Mouse (Mus musculus): ENCODE measurements around the gene Klhl11. TPM values are rescaled to one million over a fixed set of nuclear protein-coding genes. Genes with fewer than 3 reads are reported as not detected.

Klhl11 gene
- polyA plus RNA-seq (2011; ENCODE audit: insufficient read length, low read depth, missing spikeins): 20.9 and 21.4 TPM in 2 replicates

- TF ChIP-seq CTCF (IDR thresholded peaks at IDR 0.05; ENCODE audit: borderline replicate concordance, insufficient read depth, low read length) (peak; percentile 73), POLR2A (IDR thresholded peaks at IDR 0.05; ENCODE audit: low read depth, low read length) (peak; percentile 95)
- peak within 1 kb of the TSS; percentile 65 for H3K4me3 ChIP-seq (ENCODE audit: insufficient read depth, low read length)
- H3K27ac ChIP-seq (ENCODE audit: insufficient read depth, low read length): no peak within 1 kb of the TSS
- peaks cover 5% of the 10 kb centered on the region for H3K4me1 ChIP-seq (ENCODE audit: control insufficient read depth, insufficient read depth, low read length)
Measured at GRCm38 (mm10) chr11:100472197-100472934, at the start of gene Klhl11. Gene Klhl11, minus strand, starts transcription at chr11:100472741.

DNA sequence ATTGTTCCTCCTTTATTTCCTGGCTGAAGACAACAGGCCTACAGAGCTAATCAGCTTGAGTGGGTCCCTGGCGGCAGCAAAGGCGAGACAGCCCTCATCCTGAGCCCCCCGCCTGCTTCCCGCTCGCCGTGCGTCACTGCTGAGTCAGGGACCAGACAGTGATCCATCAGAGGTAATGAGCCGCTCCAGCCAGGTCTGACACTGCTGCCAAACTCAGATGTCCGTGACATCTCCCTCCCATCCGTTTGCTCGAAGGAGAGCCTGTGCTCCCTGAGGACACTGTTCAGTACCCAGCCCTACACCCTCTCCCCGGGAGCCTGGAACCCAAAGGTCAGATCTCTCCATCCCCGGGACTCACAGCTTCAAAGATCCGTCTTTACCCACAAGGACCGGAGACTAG lies 48.3 kb upstream of the Klhl11 start:
- H3K4me3 ChIP-seq (ENCODE audit: insufficient read depth, low read length): no peak overlapping the region
- TF ChIP-seq POLR2A (IDR thresholded peaks at IDR 0.05; ENCODE audit: low read depth, low read length) (no peak), CTCF (IDR thresholded peaks at IDR 0.05; ENCODE audit: borderline replicate concordance, insufficient read depth, low read length) (no peak)
- H3K4me1 ChIP-seq (ENCODE audit: control insufficient read depth, insufficient read depth, low read length): peaks cover 6% of the 10 kb centered on the region; the same call in 1 of the 2 replicates
- no peak overlapping the region for H3K27ac ChIP-seq (ENCODE audit: insufficient read depth, low read length)

GRCm38 (mm10) chr11:100519188-100519587 lies 46.6 kb upstream of the Klhl11 start:
- H3K4me3 ChIP-seq (ENCODE audit: insufficient read depth, low read length): no peak overlapping the region
- 0 out of 2 replicates have a peak, but pooled peaks cover 1% of the 10 kb centered on the region for H3K4me1 ChIP-seq (ENCODE audit: control insufficient read depth, insufficient read depth, low read length)
- TF ChIP-seq POLR2A (IDR thresholded peaks at IDR 0.05; ENCODE audit: low read depth, low read length) (no peak), CTCF (IDR thresholded peaks at IDR 0.05; ENCODE audit: borderline replicate concordance, insufficient read depth, low read length) (no peak)
- no peak overlapping the region for H3K27ac ChIP-seq (ENCODE audit: insufficient read depth, low read length)

GRCm38 (mm10) chr11:100518188-100518591 lies 45.6 kb upstream of the Klhl11 start:
- no peak overlapping the region for H3K27ac ChIP-seq (ENCODE audit: insufficient read depth, low read length)
- TF ChIP-seq CTCF (IDR thresholded peaks at IDR 0.05; ENCODE audit: borderline replicate concordance, insufficient read depth, low read length) (no peak), POLR2A (IDR thresholded peaks at IDR 0.05; ENCODE audit: low read depth, low read length) (no peak)
- no peak overlapping the region for H3K4me3 ChIP-seq (ENCODE audit: insufficient read depth, low read length)
- H3K4me1 ChIP-seq (ENCODE audit: control insufficient read depth, insufficient read depth, low read length): no peaks in the 10 kb centered on the region

GRCm38 (mm10) chr11:100516291-100516690 lies 43.8 kb upstream of the Klhl11 start:
- TF ChIP-seq CTCF (IDR thresholded peaks at IDR 0.05; ENCODE audit: borderline replicate concordance, insufficient read depth, low read length): no peak
- TF ChIP-seq POLR2A (IDR thresholded peaks at IDR 0.05; ENCODE audit: low read depth, low read length): no peak
- Histone ChIP-seq H3K27ac (ENCODE audit: insufficient read depth, low read length) (no peak overlapping the region), H3K4me1 (ENCODE audit: control insufficient read depth, insufficient read depth, low read length) (no peaks in the 10 kb centered on the region), H3K4me3 (ENCODE audit: insufficient read depth, low read length) (no peak overlapping the region)

DNA sequence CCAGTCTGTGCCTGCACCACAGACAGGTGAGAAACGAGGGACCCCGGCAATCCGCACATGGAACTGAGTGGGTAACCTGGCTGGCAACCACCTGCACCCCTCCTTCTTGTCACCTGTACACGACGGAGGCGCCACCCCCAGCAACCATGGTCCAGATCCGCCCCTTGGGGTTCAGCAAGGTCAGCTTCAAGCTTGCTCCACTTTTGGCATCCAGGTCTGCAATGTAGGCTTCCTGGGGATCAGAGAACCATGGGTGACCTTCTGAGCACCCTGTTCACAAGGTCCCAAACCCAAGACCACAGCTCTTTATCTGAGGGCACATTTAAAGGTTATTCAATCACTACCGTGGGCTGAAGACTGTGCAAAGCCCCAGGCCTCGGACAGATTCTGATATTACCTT lies 43.2 kb upstream of the Klhl11 start:
- Histone ChIP-seq H3K27ac (ENCODE audit: insufficient read depth, low read length) (no peak overlapping the region), H3K4me1 (ENCODE audit: control insufficient read depth, insufficient read depth, low read length) (no peaks in the 10 kb centered on the region), H3K4me3 (ENCODE audit: insufficient read depth, low read length) (no peak overlapping the region)
- TF ChIP-seq POLR2A (IDR thresholded peaks at IDR 0.05; ENCODE audit: low read depth, low read length): no peak
- TF ChIP-seq CTCF (IDR thresholded peaks at IDR 0.05; ENCODE audit: borderline replicate concordance, insufficient read depth, low read length): no peak

GRCm38 (mm10) chr11:100515061-100515460 lies 42.5 kb upstream of the Klhl11 start:
- TF ChIP-seq CTCF (IDR thresholded peaks at IDR 0.05; ENCODE audit: borderline replicate concordance, insufficient read depth, low read length): no peak
- no peak for TF ChIP-seq POLR2A (IDR thresholded peaks at IDR 0.05; ENCODE audit: low read depth, low read length)
- Histone ChIP-seq H3K27ac (ENCODE audit: insufficient read depth, low read length) (no peak overlapping the region), H3K4me1 (ENCODE audit: control insufficient read depth, insufficient read depth, low read length) (no peaks in the 10 kb centered on the region), H3K4me3 (ENCODE audit: insufficient read depth, low read length) (no peak overlapping the region)

- Histone ChIP-seq H3K4me3 (ENCODE audit: insufficient read depth, low read length) (no peak overlapping the region), H3K4me1 (ENCODE audit: control insufficient read depth, insufficient read depth, low read length) (no peaks in the 10 kb centered on the region), H3K27ac (ENCODE audit: insufficient read depth, low read length) (no peak overlapping the region)
- TF ChIP-seq POLR2A (IDR thresholded peaks at IDR 0.05; ENCODE audit: low read depth, low read length): no peak
- no peak for TF ChIP-seq CTCF (IDR thresholded peaks at IDR 0.05; ENCODE audit: borderline replicate concordance, insufficient read depth, low read length)
Measured at GRCm38 (mm10) chr11:100513716-100514115, 41.2 kb upstream of the Klhl11 start.

DNA sequence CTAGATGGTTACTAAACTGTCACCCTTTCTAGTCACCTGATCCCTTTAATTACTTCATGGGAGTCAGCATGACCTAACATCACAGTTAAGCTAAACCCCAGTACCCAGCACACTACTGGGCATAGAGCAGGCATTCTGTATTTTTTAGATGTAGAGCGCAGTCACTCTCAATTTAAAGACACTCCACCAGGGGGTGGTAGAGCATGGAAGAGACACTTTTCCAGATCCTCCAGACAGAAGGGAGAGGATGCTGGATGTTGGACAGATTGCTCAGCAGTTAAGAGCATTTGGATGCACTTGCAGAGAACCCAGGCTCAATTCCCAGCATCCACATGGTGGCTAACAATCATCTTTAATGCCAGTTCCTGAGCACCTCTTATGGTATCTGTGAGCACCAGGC lies 39.8 kb upstream of the Klhl11 start:
- no peaks in the 10 kb centered on the region for H3K4me1 ChIP-seq (ENCODE audit: control insufficient read depth, insufficient read depth, low read length)
- no peak overlapping the region for H3K4me3 ChIP-seq (ENCODE audit: insufficient read depth, low read length)
- no peak for TF ChIP-seq CTCF (IDR thresholded peaks at IDR 0.05; ENCODE audit: borderline replicate concordance, insufficient read depth, low read length)
- TF ChIP-seq POLR2A (IDR thresholded peaks at IDR 0.05; ENCODE audit: low read depth, low read length): no peak
- H3K27ac ChIP-seq (ENCODE audit: insufficient read depth, low read length): no peak overlapping the region

GRCm38 (mm10) chr11:100510556-100510955 lies 38.0 kb upstream of the Klhl11 start:
- Histone ChIP-seq H3K4me3 (ENCODE audit: insufficient read depth, low read length) (no peak overlapping the region), H3K4me1 (ENCODE audit: control insufficient read depth, insufficient read depth, low read length) (no peaks in the 10 kb centered on the region), H3K27ac (ENCODE audit: insufficient read depth, low read length) (no peak overlapping the region)
- TF ChIP-seq POLR2A (IDR thresholded peaks at IDR 0.05; ENCODE audit: low read depth, low read length) (no peak), CTCF (IDR thresholded peaks at IDR 0.05; ENCODE audit: borderline replicate concordance, insufficient read depth, low read length) (no peak)

Data from embryonic fibroblast, embryonic 13.5 days (primary cell).